Mouse (Mus musculus): ENCODE measurements around the gene Snx13. TPM values are rescaled to one million over a fixed set of nuclear protein-coding genes. Genes with fewer than 3 reads are reported as not detected.

Snx13 gene
- total and polyA plus RNA-seq, 3 experiments, result 6.2 to 7.6 TPM; not detected in 1

- no peaks in the 10 kb centered on the region for H3K9me3 ChIP-seq (replicated peaks; ENCODE audit: insufficient read depth, low read length)
- TF ChIP-seq RAD21 (IDR thresholded peaks at IDR 0.05; ENCODE audit: low read depth, low read length) (no peak; the same call in 1 of the 2 replicates), EP300 (IDR thresholded peaks at IDR 0.05; ENCODE audit: low read depth in 1 of 2, low read length in 2 of 2) (no peak), CTCF (IDR thresholded peaks at IDR 0.05 in 2 of 3, conservative IDR thresholded peaks at IDR 0.05 in 1 of 3; ENCODE audit: control insufficient read depth in 1 of 3, insufficient read depth in 1 of 3, low read depth in 2 of 3, low read length in 3 of 3, poor library complexity in 1 of 3, severe bottlenecking in 1 of 3) (peak in 1 of 3 experiments; percentile 1; a peak in 1 of 6 replicates)
- H3K4me1 ChIP-seq (ENCODE audit: control insufficient read depth in 1 of 2, insufficient read depth in 2 of 2, low read length in 2 of 2), result no peaks in the 10 kb centered on the region
- H3K27me3 ChIP-seq (ENCODE audit: control insufficient read depth in 1 of 2, insufficient read depth in 2 of 2, low read length in 2 of 2), result no peaks in the 10 kb centered on the region
- H3K36me3 ChIP-seq (ENCODE audit: control insufficient read depth in 1 of 2, insufficient read depth in 2 of 2, low read length in 2 of 2), result no peaks in the 10 kb centered on the region
- no peak overlapping the region for H3K4me3 ChIP-seq (ENCODE audit: control insufficient read depth in 1 of 2, insufficient read depth in 1 of 2, low read depth in 2 of 2, low read length in 2 of 2)
- H3K9ac ChIP-seq (ENCODE audit: control insufficient read depth, low read depth, low read length, poor library complexity, severe bottlenecking), result no peak overlapping the region
- H3K79me2 ChIP-seq (ENCODE audit: control insufficient read depth, insufficient read depth, low read length, poor library complexity), result no peaks in the 10 kb centered on the region
- H3K27ac ChIP-seq (ENCODE audit: control insufficient read depth, low read depth, low read length), result no peak overlapping the region
- no peak for DNase-seq (ENCODE audit: low read depth, low spot score)
Measured at GRCm38 (mm10) chr12:35161690-35162089, 114.7 kb downstream of the Snx13 start.

- no peak overlapping the region for H3K9ac ChIP-seq (ENCODE audit: control insufficient read depth, low read depth, low read length, poor library complexity, severe bottlenecking)
- no peaks in the 10 kb centered on the region for H3K27me3 ChIP-seq (ENCODE audit: control insufficient read depth in 1 of 2, insufficient read depth in 2 of 2, low read length in 2 of 2)
- no peaks in the 10 kb centered on the region for H3K79me2 ChIP-seq (ENCODE audit: control insufficient read depth, insufficient read depth, low read length, poor library complexity)
- no peak for DNase-seq (ENCODE audit: low read depth, low spot score)
- H3K4me1 ChIP-seq (ENCODE audit: control insufficient read depth in 1 of 2, insufficient read depth in 2 of 2, low read length in 2 of 2), result no peaks in the 10 kb centered on the region
- H3K36me3 ChIP-seq (ENCODE audit: control insufficient read depth in 1 of 2, insufficient read depth in 2 of 2, low read length in 2 of 2), result no peaks in the 10 kb centered on the region
- no peak overlapping the region for H3K27ac ChIP-seq (ENCODE audit: control insufficient read depth, low read depth, low read length)
- no peak for TF ChIP-seq RCOR1 (IDR thresholded peaks at IDR 0.05; ENCODE audit: low read depth, low read length)
- TF ChIP-seq RAD21 (IDR thresholded peaks at IDR 0.05; ENCODE audit: low read depth, low read length), result no peak
- no peak overlapping the region for H3K4me3 ChIP-seq (ENCODE audit: control insufficient read depth in 1 of 2, insufficient read depth in 1 of 2, low read depth in 2 of 2, low read length in 2 of 2)
- H3K9me3 ChIP-seq (replicated peaks; ENCODE audit: insufficient read depth, low read length), result no peaks in the 10 kb centered on the region
Measured at GRCm38 (mm10) chr12:35170275-35170674, 123.3 kb downstream of the Snx13 start.

- TF ChIP-seq POLR2AphosphoS2 (IDR thresholded peaks at IDR 0.05; ENCODE audit: low read length), result no peak
- TF ChIP-seq NRF1 (IDR thresholded peaks at IDR 0.05; ENCODE audit: insufficient read depth, low read depth, low read length, poor library complexity, severe bottlenecking), result no peak
- no peak for TF ChIP-seq E2F4 (IDR thresholded peaks at IDR 0.05; ENCODE audit: borderline replicate concordance, low read depth, low read length)
- TF ChIP-seq HCFC1 (IDR thresholded peaks at IDR 0.05; ENCODE audit: low read depth, low read length), result no peak
- no peak for TF ChIP-seq MYB (IDR thresholded peaks at IDR 0.05; ENCODE audit: low read depth, low read length)
- Histone ChIP-seq H3K36me3 (ENCODE audit: control insufficient read depth in 1 of 2, insufficient read depth in 2 of 2, low read length in 2 of 2) (no peaks in the 10 kb centered on the region), H3K9me3 (replicated peaks; ENCODE audit: insufficient read depth, low read length) (no peaks in the 10 kb centered on the region), H3K4me1 (ENCODE audit: control insufficient read depth in 1 of 2, insufficient read depth in 2 of 2, low read length in 2 of 2) (no peaks in the 10 kb centered on the region), H3K27ac (ENCODE audit: control insufficient read depth, low read depth, low read length) (no peak overlapping the region), H3K9ac (ENCODE audit: control insufficient read depth, low read depth, low read length, poor library complexity, severe bottlenecking) (no peak overlapping the region), H3K79me2 (ENCODE audit: control insufficient read depth, insufficient read depth, low read length, poor library complexity) (no peaks in the 10 kb centered on the region), H3K27me3 (ENCODE audit: control insufficient read depth in 1 of 2, insufficient read depth in 2 of 2, low read length in 2 of 2) (no peaks in the 10 kb centered on the region), H3K4me3 (ENCODE audit: control insufficient read depth in 1 of 2, insufficient read depth in 1 of 2, low read depth in 2 of 2, low read length in 2 of 2) (no peak overlapping the region)
- DNase-seq (ENCODE audit: low read depth, low spot score), result no peak
Measured at GRCm38 (mm10) chr12:35175938-35176337, 129.0 kb downstream of the Snx13 start.

- TF ChIP-seq EP300 (IDR thresholded peaks at IDR 0.05; ENCODE audit: low read depth in 1 of 2, low read length in 2 of 2) (no peak), POLR2AphosphoS5 (IDR thresholded peaks at IDR 0.05; ENCODE audit: borderline replicate concordance, low read depth, low read length) (no peak), MAFK (IDR thresholded peaks at IDR 0.05; ENCODE audit: borderline replicate concordance, low read depth, low read length) (no peak), MYB (IDR thresholded peaks at IDR 0.05; ENCODE audit: low read depth, low read length) (no peak), POLR2AphosphoS2 (IDR thresholded peaks at IDR 0.05; ENCODE audit: low read length) (no peak), TBP (IDR thresholded peaks at IDR 0.05; ENCODE audit: low read depth, low read length) (no peak), POLR2A (IDR thresholded peaks at IDR 0.05; ENCODE audit: control insufficient read depth in 1 of 2, insufficient read depth in 1 of 2, low read depth in 1 of 2, low read length in 2 of 2, poor library complexity in 1 of 2) (no peak), JUND (IDR thresholded peaks at IDR 0.05; ENCODE audit: low read depth, low read length) (no peak), ZC3H11A (IDR thresholded peaks at IDR 0.05; ENCODE audit: low read depth, low read length) (no peak), USF2 (IDR thresholded peaks at IDR 0.05; ENCODE audit: borderline replicate concordance in 1 of 2, insufficient read depth in 1 of 2, low read depth in 1 of 2, low read length in 2 of 2) (no peak), SIN3A (IDR thresholded peaks at IDR 0.05; ENCODE audit: low read length) (no peak), CTCF (IDR thresholded peaks at IDR 0.05 in 2 of 3, conservative IDR thresholded peaks at IDR 0.05 in 1 of 3; ENCODE audit: control insufficient read depth in 1 of 3, insufficient read depth in 1 of 3, low read depth in 2 of 3, low read length in 3 of 3, poor library complexity in 1 of 3, severe bottlenecking in 1 of 3) (no peak), ZNF384 (IDR thresholded peaks at IDR 0.05; ENCODE audit: low read depth, low read length) (no peak), ZMIZ1 (IDR thresholded peaks at IDR 0.05; ENCODE audit: low read depth, low read length) (no peak), MAX (IDR thresholded peaks at IDR 0.05; ENCODE audit: low read length) (no peak)
- no peaks in the 10 kb centered on the region for H3K27me3 ChIP-seq (ENCODE audit: control insufficient read depth in 1 of 2, insufficient read depth in 2 of 2, low read length in 2 of 2)
- no peak for DNase-seq (ENCODE audit: low read depth, low spot score)
Measured at GRCm38 (mm10) chr12:35176628-35177027, 129.6 kb downstream of the Snx13 start.

More at GRCm38 (mm10) chr12:35176628-35177027, 129.6 kb downstream of the Snx13 start:
- H3K4me3 ChIP-seq (ENCODE audit: control insufficient read depth in 1 of 2, insufficient read depth in 1 of 2, low read depth in 2 of 2, low read length in 2 of 2), result no peak overlapping the region
- H3K4me1 ChIP-seq (ENCODE audit: control insufficient read depth in 1 of 2, insufficient read depth in 2 of 2, low read length in 2 of 2), result no peaks in the 10 kb centered on the region
- H3K9ac ChIP-seq (ENCODE audit: control insufficient read depth, low read depth, low read length, poor library complexity, severe bottlenecking), result no peak overlapping the region
- no peak overlapping the region for H3K27ac ChIP-seq (ENCODE audit: control insufficient read depth, low read depth, low read length)
- no peaks in the 10 kb centered on the region for H3K36me3 ChIP-seq (ENCODE audit: control insufficient read depth in 1 of 2, insufficient read depth in 2 of 2, low read length in 2 of 2)
- H3K79me2 ChIP-seq (ENCODE audit: control insufficient read depth, insufficient read depth, low read length, poor library complexity), result no peaks in the 10 kb centered on the region
- no peaks in the 10 kb centered on the region for H3K9me3 ChIP-seq (replicated peaks; ENCODE audit: insufficient read depth, low read length)

Data from MEL (cell line).